In the genomic region with DNA sequence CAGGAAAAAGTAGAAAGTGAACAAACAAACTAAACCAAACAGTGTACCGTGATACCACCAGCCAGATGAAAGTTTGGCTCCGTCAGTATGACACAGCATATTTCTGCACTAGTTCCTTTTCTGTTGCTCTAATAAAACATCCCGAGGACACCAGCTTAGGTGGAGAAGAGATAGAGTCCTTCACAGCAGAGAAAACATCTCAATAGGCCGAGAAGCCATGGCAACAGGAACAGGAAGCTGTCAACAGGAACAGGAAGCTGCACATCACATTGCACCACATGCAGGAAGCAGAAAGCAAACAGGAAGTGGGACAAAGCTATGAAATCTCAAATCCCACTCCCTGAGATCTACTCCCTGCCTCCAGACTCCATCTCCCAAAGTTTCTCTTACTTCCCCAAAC, we compare ENCODE assay signal across 31 mouse cellular contexts.
DNase-seq lines count a peak whose midpoint lies in the region; ATAC-seq and TF ChIP-seq lines count a peak whose summit lies in the region.
"Had no signal": no experiment of that assay in that cellular context is flagged by ENCODE, and none has a peak within 500 bp of the region (broad histone marks: within the 10 kb centered on the region; RNA-seq: fewer than 3 reads in every experiment).

No protein-coding gene starts in this region.

- no peaks in the 10 kb centered on the region for H3K27me3 ChIP-seq in testis, adult 2 months (ENCODE audit: control insufficient read depth, insufficient read depth, low read length)
- H3K27me3 ChIP-seq in forebrain, postnatal 0 days (ENCODE audit: insufficient read depth, low read length) = no peaks in the 10 kb centered on the region
- H3K27me3 ChIP-seq: embryonic facial prominence, embryonic 12.5 days; heart, embryonic 15.5 days; hindbrain, embryonic 12.5 days; intestine, embryonic 15.5 days; liver, embryonic 13.5 days; midbrain, embryonic 12.5 days had no signal

- no peak for TF ChIP-seq CTCF in testis, adult 2 months (IDR thresholded peaks at IDR 0.05; ENCODE audit: control insufficient read depth, insufficient read depth, insufficient replicate concordance, low read depth, low read length)
- TF ChIP-seq CTCF in forebrain, postnatal 0 days (IDR thresholded peaks at IDR 0.05; ENCODE audit: low read depth) = no peak

- H3K27ac ChIP-seq in testis, adult 2 months (ENCODE audit: control insufficient read depth, insufficient read depth, low read depth, low read length) = no peak overlapping the region
- no peak overlapping the region for H3K27ac ChIP-seq in forebrain, postnatal 0 days (ENCODE audit: low read depth, low read length)
- H3K27ac ChIP-seq: embryonic facial prominence, embryonic 12.5 days; forebrain, embryonic 10.5 days; heart, embryonic 10.5 days; heart, embryonic 15.5 days; hindbrain, embryonic 12.5 days; hindbrain, postnatal 0 days; intestine, embryonic 15.5 days; left cerebral cortex, adult 2 months; liver, embryonic 13.5 days; midbrain, embryonic 12.5 days had no signal

- no peak overlapping the region for H3K4me2 ChIP-seq in forebrain, postnatal 0 days (ENCODE audit: low read depth)
- H3K4me2 ChIP-seq: embryonic facial prominence, embryonic 12.5 days; heart, embryonic 15.5 days; hindbrain, embryonic 12.5 days; intestine, embryonic 15.5 days; liver, embryonic 13.5 days; midbrain, embryonic 12.5 days had no signal

- no peak for DNase-seq in testis, postnatal 10 days (ENCODE audit: low spot score)
- DNase-seq in R1 (ENCODE audit: low read depth, low spot score) = peak; percentile 53
- no peak for DNase-seq in left cerebral cortex, postnatal 25 days (ENCODE audit: low spot score in 2 of 2)
- DNase-seq in left cerebral cortex, postnatal 36 days (ENCODE audit: low spot score in 2 of 2) = no peak
- DNase-seq in forebrain, postnatal 0 days = no peak
- DNase-seq in layer of hippocampus, postnatal 36 days = no peak
- DNase-seq: adrenal gland, adult 2 months; adrenal gland, postnatal 36 days; B cell, adult 2 months; cerebellum, adult 2 months; cerebellum, postnatal 14 days; kidney, adult 9 months; kidney, postnatal 10 days; left cerebral cortex, postnatal 4 days; liver, embryonic 13.5 days; lung, adult 2 months; lung, postnatal 14 days; right cerebral cortex, postnatal 14 days; thymus, postnatal 14 days had no signal

- TF ChIP-seq POLR2A in testis, adult 2 months (IDR thresholded peaks at IDR 0.05; ENCODE audit: control insufficient read depth, low read depth, low read length) = no peak

- H3K36me3 ChIP-seq in testis, adult 2 months (ENCODE audit: control insufficient read depth, insufficient read depth, low read length) = no peaks in the 10 kb centered on the region
- H3K36me3 ChIP-seq in forebrain, postnatal 0 days (ENCODE audit: insufficient read depth) = no peaks in the 10 kb centered on the region
- H3K36me3 ChIP-seq: embryonic facial prominence, embryonic 12.5 days; forebrain, embryonic 10.5 days; heart, embryonic 10.5 days; heart, embryonic 15.5 days; hindbrain, embryonic 12.5 days; intestine, embryonic 15.5 days; liver, embryonic 13.5 days; midbrain, embryonic 12.5 days had no signal

- no peak overlapping the region for H3K9ac ChIP-seq in forebrain, postnatal 0 days
- H3K9ac ChIP-seq: embryonic facial prominence, embryonic 12.5 days; heart, embryonic 15.5 days; hindbrain, embryonic 12.5 days; intestine, embryonic 15.5 days; liver, embryonic 13.5 days; midbrain, embryonic 12.5 days had no signal

- intact Hi-C loops in left cerebral cortex, postnatal 25 days (cut with DNase I) = no loop called here
- intact Hi-C loops in left cerebral cortex, postnatal 36 days (cut with DNase I) = no loop called here

- WGBS in forebrain, postnatal 0 days = 87% methylated on average over 4 of the region's 4 CpGs

- H3K9me3 ChIP-seq in forebrain, postnatal 0 days (ENCODE audit: low read length) = no peaks in the 10 kb centered on the region
- H3K9me3 ChIP-seq: embryonic facial prominence, embryonic 12.5 days; forebrain, embryonic 10.5 days; heart, embryonic 10.5 days; heart, embryonic 15.5 days; hindbrain, embryonic 12.5 days; intestine, embryonic 15.5 days; liver, embryonic 13.5 days; midbrain, embryonic 12.5 days had no signal

- no peaks in the 10 kb centered on the region for H3K4me1 ChIP-seq in testis, adult 2 months (ENCODE audit: control insufficient read depth, insufficient read depth, low read length)
- no peaks in the 10 kb centered on the region for H3K4me1 ChIP-seq in forebrain, postnatal 0 days (ENCODE audit: insufficient read depth)
- H3K4me1 ChIP-seq: embryonic facial prominence, embryonic 12.5 days; heart, embryonic 10.5 days; heart, embryonic 15.5 days; hindbrain, embryonic 12.5 days; intestine, embryonic 15.5 days; liver, embryonic 13.5 days; midbrain, embryonic 12.5 days had no signal

- H3K4me3 ChIP-seq in testis, adult 2 months (ENCODE audit: control insufficient read depth, low read depth, low read length) = peak overlapping the region; percentile 15; the same call in 1 of the 2 replicates
- H3K4me3 ChIP-seq in forebrain, postnatal 0 days (ENCODE audit: low read depth, low read length) = no peak overlapping the region
- H3K4me3 ChIP-seq: embryonic facial prominence, embryonic 12.5 days; forebrain, embryonic 10.5 days; heart, embryonic 10.5 days; heart, embryonic 15.5 days; hindbrain, embryonic 12.5 days; intestine, embryonic 15.5 days; left cerebral cortex, adult 2 months; liver, embryonic 13.5 days; midbrain, embryonic 12.5 days had no signal

- ATAC-seq in hematopoietic stem cell, adult 5-6 weeks (replicated peaks in 1 of 2; ENCODE audit: insufficient read depth in 1 of 2, low FRiP score in 2 of 2, low TSS enrichment in 1 of 2, low read depth in 1 of 2, poor library complexity in 2 of 2, severe bottlenecking in 2 of 2) = peak; percentile 58 to 83
- no peak for ATAC-seq in forebrain, postnatal 0 days
- ATAC-seq: forebrain, embryonic 16.5 days; hindbrain, postnatal 0 days; intestine, embryonic 15.5 days had no signal
